Mouse (Mus musculus) testis, adult 2 months (tissue): ENCODE measurements around the gene Bsdc1. TPM values are rescaled to one million over a fixed set of nuclear protein-coding genes. Genes with fewer than 3 reads are reported as not detected.

Source experiments
- H3K27ac ChIP-seq: fragments of 200-500 bp; 2 replicates; pipeline ENCODE4 v1.5.1; 2012; ENCODE audit warnings: low read depth, low read length; ENCODE audit not compliant: control insufficient read depth, insufficient read depth
- H3K27me3 ChIP-seq: fragments of 200-500 bp; 2 replicates; pipeline ENCODE4 v1.6.1; 2012; ENCODE audit warnings: mild to moderate bottlenecking, low read length, moderate library complexity; ENCODE audit not compliant: control insufficient read depth, insufficient read depth
- H3K36me3 ChIP-seq: fragments of 200-500 bp; 2 replicates; pipeline ENCODE4 v1.6.1; 2012; ENCODE audit warnings: mild to moderate bottlenecking, low read length; ENCODE audit not compliant: control insufficient read depth, insufficient read depth
- H3K4me1 ChIP-seq: fragments of 200-500 bp; 2 replicates; pipeline ENCODE4 v1.6.1; 2012; ENCODE audit warnings: low read length; ENCODE audit not compliant: control insufficient read depth, insufficient read depth
- H3K4me3 ChIP-seq: fragments of 200-500 bp; 2 replicates; pipeline ENCODE4 v1.5.1; 2012; ENCODE audit warnings: low read depth, mild to moderate bottlenecking, low read length, moderate library complexity, mixed read lengths; ENCODE audit not compliant: control insufficient read depth
- CTCF ChIP-seq: fragments of 200-500 bp; IDR thresholded peaks from 2 replicates; pipeline ENCODE4 v1.5.1; 2012; ENCODE audit warnings: low read depth, mild to moderate bottlenecking, inconsistent platforms, low read length, moderate library complexity; ENCODE audit not compliant: control insufficient read depth, insufficient read depth, insufficient replicate concordance
- POLR2A ChIP-seq: fragments of 200-500 bp; IDR thresholded peaks from 2 replicates; pipeline ENCODE4 v1.6.1; 2012; ENCODE audit warnings: low read depth, mild to moderate bottlenecking, inconsistent platforms, low read length, moderate library complexity; ENCODE audit not compliant: control insufficient read depth
- polyA plus RNA-seq: library from polyadenylated mRNA; depleted of rRNA; stranded (reverse); fragments of >200 nt; gene quantifications from 2 replicates; pipeline ENCODE4 v1.2.3, GENCODE M21; 2012; rRNA removed

Gene Bsdc1
- polyA plus RNA-seq, result 35.5 and 38.2 TPM in 2 replicates

DNA sequence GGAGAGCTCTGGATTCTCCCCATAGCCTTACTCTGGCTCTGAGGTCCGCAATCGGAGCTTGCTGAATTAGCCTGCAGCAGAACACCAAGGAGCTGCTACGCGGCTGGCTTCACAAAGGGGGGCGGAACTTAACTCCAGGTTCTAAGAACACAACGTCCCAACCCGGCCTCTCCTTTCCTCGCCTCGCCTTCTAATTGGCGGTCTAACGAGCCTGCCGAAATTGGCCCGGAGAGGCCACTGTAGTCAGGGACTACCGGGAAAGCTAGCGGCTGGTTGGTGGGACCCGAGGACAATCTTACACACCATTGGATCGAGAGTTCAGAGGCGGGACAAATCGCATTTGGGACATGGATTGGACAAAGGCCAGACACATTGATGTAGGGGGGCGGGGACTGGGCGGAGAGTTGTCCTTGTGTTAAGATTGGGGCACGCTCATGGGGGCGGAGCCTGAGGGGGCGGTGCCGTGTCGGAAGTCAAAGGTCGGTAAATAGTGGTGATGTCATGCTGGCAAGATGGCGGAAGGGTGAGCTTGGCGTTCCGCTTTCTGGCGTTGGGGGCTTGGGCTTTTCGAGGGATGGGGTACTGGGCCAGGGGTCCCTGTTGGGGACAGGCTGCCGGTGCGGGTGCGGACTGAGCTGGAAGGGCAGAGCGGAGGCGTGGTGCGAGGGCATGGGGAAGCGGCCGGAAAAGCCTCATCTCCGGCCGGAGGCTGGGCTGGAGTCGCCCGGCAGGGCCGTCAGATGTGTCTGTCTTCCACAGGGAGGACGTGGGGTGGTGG, at the start of gene Bsdc1:
Gene Bsdc1 (plus strand): TSS at position 399 of the 778 bp plus-strand sequence.
- peaks cover 11% of the 10 kb centered on the region for H3K4me1 ChIP-seq
- H3K4me3 ChIP-seq, result peak within 1 kb of the TSS; percentile 98
- TF ChIP-seq CTCF (no peak), POLR2A (peak; percentile 95)
- no peaks in the 10 kb centered on the region; the same call in 1 of the 2 replicates for H3K36me3 ChIP-seq
- no peaks in the 10 kb centered on the region for H3K27me3 ChIP-seq
- peak within 1 kb of the TSS; percentile 92 for H3K27ac ChIP-seq

DNA sequence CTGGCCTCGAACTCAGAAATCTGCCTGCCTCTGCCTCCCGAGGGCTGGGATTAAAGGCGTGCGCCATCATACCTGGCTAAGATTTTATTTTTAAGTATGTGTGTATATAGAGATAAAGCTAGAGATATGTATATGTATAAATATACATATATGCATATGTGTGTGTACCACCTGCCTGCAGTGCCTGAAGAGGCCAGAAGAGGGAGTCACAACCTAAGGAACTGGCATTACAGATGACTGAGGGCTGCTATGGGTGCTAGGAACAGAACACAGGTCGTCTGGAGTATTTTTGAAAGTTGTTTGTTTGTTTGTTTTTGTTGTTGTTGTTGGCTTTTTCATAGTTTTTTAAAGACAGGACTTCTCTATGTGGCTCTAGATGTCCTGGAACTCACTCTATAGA, 45.5 kb upstream of the Bsdc1 start:
- H3K4me3 ChIP-seq, result no peak overlapping the region
- no peaks in the 10 kb centered on the region for H3K27me3 ChIP-seq
- no peak overlapping the region for H3K27ac ChIP-seq
- H3K36me3 ChIP-seq, result no peaks in the 10 kb centered on the region
- peaks cover 3% of the 10 kb centered on the region for H3K4me1 ChIP-seq
- no peak for TF ChIP-seq POLR2A
- TF ChIP-seq CTCF, result peak; percentile 38; the same call in 1 of the 2 replicates

DNA sequence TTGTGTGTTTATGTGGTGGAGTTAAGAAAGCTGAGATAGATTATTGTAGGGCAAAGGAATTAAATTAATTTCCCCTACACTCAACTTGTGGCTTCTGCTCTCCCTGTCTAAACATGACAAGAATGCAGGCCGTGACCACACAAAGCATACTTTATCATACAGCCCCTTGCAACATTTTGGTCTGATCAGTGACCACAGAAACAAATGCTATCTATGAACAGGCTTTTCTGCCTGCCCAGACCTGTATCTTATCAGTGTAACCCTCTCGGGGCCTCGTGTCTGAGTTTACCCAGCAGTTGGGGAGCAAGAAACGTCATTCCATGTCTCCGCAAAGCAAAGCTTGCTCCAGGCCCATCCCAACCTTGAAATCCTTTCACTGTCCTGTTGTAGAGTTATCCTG, 44.9 kb upstream of the Bsdc1 start:
- Histone ChIP-seq H3K4me3 (no peak overlapping the region), H3K27me3 (no peaks in the 10 kb centered on the region), H3K36me3 (no peaks in the 10 kb centered on the region), H3K27ac (no peak overlapping the region), H3K4me1 (peaks cover 3% of the 10 kb centered on the region)
- TF ChIP-seq CTCF (no peak), POLR2A (no peak)

DNA sequence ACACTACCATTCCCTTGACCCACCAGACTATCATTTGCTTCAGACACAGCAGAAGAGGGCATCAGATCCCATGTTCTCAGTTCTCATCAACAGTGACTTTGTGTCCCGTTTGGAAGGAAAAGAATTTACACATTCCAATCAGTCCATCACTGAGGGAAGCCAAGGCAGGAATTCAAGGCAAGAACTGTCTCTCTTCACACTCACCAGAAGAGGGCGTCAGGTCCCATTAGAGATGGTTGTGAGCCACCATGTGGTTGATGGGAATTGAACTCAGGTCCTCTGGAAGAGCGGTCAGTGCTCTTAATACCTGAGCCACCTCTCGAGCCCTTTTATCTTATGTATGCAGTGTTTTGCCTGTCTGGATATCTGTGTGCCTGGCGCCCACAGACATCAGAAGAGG, 43.1 kb upstream of the Bsdc1 start:
- H3K4me3 ChIP-seq, result no peak overlapping the region
- TF ChIP-seq CTCF, result no peak
- no peak for TF ChIP-seq POLR2A
- no peaks in the 10 kb centered on the region for H3K27me3 ChIP-seq
- peaks cover 3% of the 10 kb centered on the region for H3K4me1 ChIP-seq
- H3K36me3 ChIP-seq, result no peaks in the 10 kb centered on the region
- H3K27ac ChIP-seq, result no peak overlapping the region

DNA sequence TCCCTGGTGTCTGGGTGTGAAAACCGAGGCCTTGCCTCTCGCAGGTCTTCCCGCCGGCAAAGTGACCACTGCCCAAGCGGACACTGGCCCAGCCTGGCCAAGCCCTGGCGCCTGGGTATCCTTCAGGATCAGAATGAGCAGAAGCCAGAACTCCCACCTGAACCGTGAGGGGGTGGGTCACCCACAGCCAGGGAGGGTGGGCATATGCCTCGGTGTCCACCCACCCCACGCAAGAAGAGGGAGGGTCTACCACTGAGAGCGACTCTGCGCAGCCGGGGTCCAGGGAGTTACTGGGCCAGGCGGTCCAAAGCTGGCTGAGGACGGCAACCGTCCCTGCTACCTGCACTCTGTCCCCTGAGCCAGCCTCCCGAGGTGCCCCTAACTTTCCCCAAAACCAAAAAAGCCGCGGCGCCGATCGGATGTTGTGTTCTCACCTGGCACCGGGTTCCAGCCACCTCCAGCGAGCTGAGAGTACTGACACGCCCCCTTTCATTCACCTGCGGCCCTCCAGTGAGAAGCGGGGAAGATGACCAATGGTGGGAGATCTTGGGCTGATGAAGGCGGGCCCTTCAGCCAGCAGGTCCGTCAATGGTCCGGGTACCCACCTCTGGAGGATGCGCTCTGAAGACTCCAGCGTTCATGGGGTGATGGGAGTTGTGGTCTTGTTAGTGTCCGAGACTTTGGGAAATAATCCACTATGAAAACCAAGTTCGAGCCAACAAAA, 20.9 kb upstream of the Bsdc1 start, which contains the start of gene Zbtb8b:
Gene Zbtb8b (minus strand): TSS at position 514 of the 724 bp plus-strand sequence.
- Histone ChIP-seq H3K36me3 (no peaks in the 10 kb centered on the region), H3K27ac (no peak within 1 kb of the TSS), H3K4me3 (peak within 1 kb of the TSS; percentile 63), H3K27me3 (no peaks in the 10 kb centered on the region), H3K4me1 (peaks cover 7% of the 10 kb centered on the region)
- no peak for TF ChIP-seq CTCF
- no peak for TF ChIP-seq POLR2A

DNA sequence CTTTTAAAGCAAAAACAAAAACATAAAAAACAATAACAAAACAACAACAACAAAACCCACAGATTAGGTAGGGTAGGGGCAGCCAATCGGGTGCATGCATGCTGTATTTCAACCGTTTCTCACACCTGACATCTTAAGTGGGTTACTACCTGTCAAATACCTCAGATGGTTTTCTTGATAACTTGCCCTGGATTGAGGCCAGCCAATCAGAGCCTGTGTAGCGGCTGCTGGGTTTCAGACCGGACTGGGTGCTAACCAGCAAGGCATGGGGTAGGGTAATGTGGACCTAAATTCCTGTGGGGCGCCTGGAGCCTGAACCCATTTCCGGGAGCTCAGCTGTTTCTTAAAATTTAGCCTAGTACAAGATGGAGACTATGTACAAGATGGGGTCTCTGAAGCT, 20.2 kb upstream of the Bsdc1 start:
- Histone ChIP-seq H3K27me3 (no peaks in the 10 kb centered on the region), H3K36me3 (no peaks in the 10 kb centered on the region), H3K4me1 (peaks cover 7% of the 10 kb centered on the region), H3K4me3 (no peak overlapping the region), H3K27ac (no peak overlapping the region)
- TF ChIP-seq CTCF (no peak), POLR2A (no peak)

DNA sequence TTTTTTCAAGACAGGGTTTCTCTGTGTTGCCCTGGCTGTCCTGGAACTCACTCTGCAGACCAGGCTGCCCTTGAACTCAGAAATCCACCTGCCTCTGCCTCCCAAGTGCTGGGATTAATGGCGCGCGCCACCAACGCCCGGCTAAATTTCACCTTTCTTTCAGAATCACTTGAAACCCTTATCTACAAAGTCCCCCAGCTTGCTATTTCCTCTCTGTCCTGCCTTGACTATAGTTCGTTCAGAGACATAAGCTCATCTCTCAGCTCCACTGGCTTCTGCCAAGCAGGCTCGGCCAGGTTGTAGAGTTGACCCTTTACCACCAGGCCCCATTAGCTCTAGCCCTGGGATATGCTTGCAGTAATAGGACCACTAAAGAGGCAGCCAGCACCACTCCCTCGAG, 14.0 kb upstream of the Bsdc1 start:
- peaks cover 4% of the 10 kb centered on the region for H3K4me1 ChIP-seq
- H3K4me3 ChIP-seq, result no peak overlapping the region
- H3K27ac ChIP-seq, result peak overlapping the region; percentile 27
- no peaks in the 10 kb centered on the region for H3K36me3 ChIP-seq
- H3K27me3 ChIP-seq, result no peaks in the 10 kb centered on the region
- no peak for TF ChIP-seq POLR2A
- no peak for TF ChIP-seq CTCF
